Mouse (Mus musculus) lung, postnatal 0 days (tissue): ENCODE results near the gene Pacsin2. TPM values are rescaled to one million over a fixed set of nuclear protein-coding genes. Genes with fewer than 3 reads are reported as not detected.
A peak's percentile ranks its signal among the peaks of the same experiment; 100 is the strongest.

Experiments
- ATAC-seq: fragments of 200-750 bp; cut with Nextera tagmentation; 2 replicates; pipeline ENCODE4 v1.8.0; 2017; ENCODE audit warnings: moderate library complexity
- DNase-seq: peaks from one replicate; pipeline ENCODE4 v3.0.0-alpha.2; 2016; ENCODE audit warnings: low spot score
- H3K27ac ChIP-seq: fragments of 300-500 bp; sonication (generic); 2 replicates; pipeline ENCODE4 v1.5.1; 2014; ENCODE audit warnings: antibody characterized with exemption, mild to moderate bottlenecking, low read length, mixed read lengths
- H3K27me3 ChIP-seq: fragments of 300-500 bp; sonication (generic); replicated peaks from 2 replicates; pipeline ENCODE4 v1.6.1; 2014; ENCODE audit warnings: low read length, mixed read lengths; ENCODE audit not compliant: insufficient read depth
- H3K36me3 ChIP-seq: fragments of 300-500 bp; sonication (generic); 2 replicates; pipeline ENCODE4 v1.6.1; 2014; ENCODE audit warnings: low read length, mixed read lengths; ENCODE audit not compliant: insufficient read depth
- H3K4me1 ChIP-seq: fragments of 300-500 bp; sonication (generic); 2 replicates; pipeline ENCODE4 v1.6.1; 2014; ENCODE audit warnings: antibody characterized with exemption, low read depth, low read length, mixed read lengths; ENCODE audit not compliant: insufficient read depth
- H3K4me2 ChIP-seq: fragments of 300-500 bp; sonication (generic); replicated peaks from 2 replicates; pipeline ENCODE4 v1.6.1; 2014; ENCODE audit warnings: low read depth, mild to moderate bottlenecking, low read length, moderate library complexity, mixed read lengths
- H3K4me3 ChIP-seq: fragments of 300-500 bp; sonication (generic); 2 replicates; pipeline ENCODE4 v1.5.1; 2014; ENCODE audit warnings: low read depth, low read length
- H3K9ac ChIP-seq: fragments of 300-500 bp; sonication (generic); replicated peaks from 2 replicates; pipeline ENCODE4 v1.6.1; 2014; ENCODE audit warnings: low read depth, mild to moderate bottlenecking
- H3K9me3 ChIP-seq: fragments of 300-500 bp; sonication (generic); 2 replicates; pipeline ENCODE4 v1.6.1; 2016; ENCODE audit warnings: low read length, mixed read lengths
- CTCF ChIP-seq: IDR thresholded peaks from 2 replicates; pipeline ENCODE4 v1.5.1; 2016; ENCODE audit warnings: antibody characterized with exemption, mild to moderate bottlenecking
- EP300 ChIP-seq: IDR thresholded peaks from 2 replicates; pipeline ENCODE4 v1.6.1; 2016; ENCODE audit warnings: antibody characterized with exemption, mild to moderate bottlenecking, control low read depth
- WGBS: fragments of 180-500 bp; shearing (Covaris S2); extraction: QIAGEN DNeasy Blood & Tissue Kit; methylation state at CpG from one replicate; pipeline ENCODE4 v1.1.7; 2014; 5-methylcytosine and 5-hydroxymethylcytosine counted together
- polyA plus RNA-seq: library from polyadenylated mRNA; unstranded; fragments of >200 nt; fragmentation: Nextera tagmentation; extraction: Ambion mirVana; gene quantifications from 2 replicates; pipeline ENCODE4 v1.2.1, GENCODE M21; 2015

The Pacsin2 gene
- polyA plus RNA-seq, 1 experiment from 2014 or later: 46.7 TPM

- no peak overlapping the region for H3K4me3 ChIP-seq
- TF ChIP-seq CTCF (no peak), EP300 (peak; percentile 44; the same call in 1 of the 2 replicates)
- H3K4me2 ChIP-seq: peak overlapping the region; percentile 48
- no peak overlapping the region for H3K9ac ChIP-seq
- H3K27ac ChIP-seq: peak overlapping the region; percentile 93
- WGBS: 31% methylated on average over 15 of the region's 15 CpGs
- H3K9me3 ChIP-seq: no peaks in the 10 kb centered on the region
- no peaks in the 10 kb centered on the region for H3K27me3 ChIP-seq
- peak; percentile 93 for ATAC-seq
- peak; percentile 89 for DNase-seq
- H3K4me1 ChIP-seq: peaks cover 11% of the 10 kb centered on the region; the same call in 1 of the 2 replicates
- no peaks in the 10 kb centered on the region for H3K36me3 ChIP-seq
These were observed 32.0 kb downstream of the Pacsin2 start for GRCm38 (mm10) chr15:83432231-83433031.

GRCm38 (mm10) chr15:83430986-83431763, 33.2 kb downstream of the Pacsin2 start:
- TF ChIP-seq CTCF: no peak
- TF ChIP-seq EP300: no peak
- H3K27me3 ChIP-seq: no peaks in the 10 kb centered on the region
- H3K9ac ChIP-seq: no peak overlapping the region
- H3K4me3 ChIP-seq: no peak overlapping the region
- H3K27ac ChIP-seq: peak overlapping the region; percentile 93
- H3K4me2 ChIP-seq: no peak overlapping the region
- ATAC-seq: no peak
- H3K9me3 ChIP-seq: no peaks in the 10 kb centered on the region
- no peak for DNase-seq
- H3K36me3 ChIP-seq: no peaks in the 10 kb centered on the region
- 68% methylated on average over 14 of the region's 14 CpGs for whole genome bisulfite sequencing
- H3K4me1 ChIP-seq: peaks cover 18% of the 10 kb centered on the region; the same call in 1 of the 2 replicates

GRCm38 (mm10) chr15:83430419-83430818, 34.0 kb downstream of the Pacsin2 start:
- Histone ChIP-seq H3K27me3 (no peaks in the 10 kb centered on the region), H3K4me2 (no peak overlapping the region), H3K9ac (no peak overlapping the region), H3K36me3 (no peaks in the 10 kb centered on the region), H3K4me3 (no peak overlapping the region), H3K9me3 (no peaks in the 10 kb centered on the region), H3K27ac (no peak overlapping the region), H3K4me1 (peaks cover 21% of the 10 kb centered on the region; the same call in 1 of the 2 replicates)
- no peak for DNase-seq
- TF ChIP-seq CTCF (no peak), EP300 (no peak)
- no peak for ATAC-seq
- 65% methylated on average over 7 of the region's 7 CpGs for WGBS

GRCm38 (mm10) chr15:83428586-83428985, 35.8 kb downstream of the Pacsin2 start:
- no peak overlapping the region for H3K4me2 ChIP-seq
- H3K4me1 ChIP-seq: peaks cover 15% of the 10 kb centered on the region; the same call in 1 of the 2 replicates
- DNase-seq (no peak), ATAC-seq (no peak)
- no peaks in the 10 kb centered on the region for H3K9me3 ChIP-seq
- TF ChIP-seq CTCF (no peak), EP300 (no peak)
- 94% methylated on average over 1 of the region's 1 CpGs for WGBS
- H3K36me3 ChIP-seq: no peaks in the 10 kb centered on the region
- H3K9ac ChIP-seq: no peak overlapping the region
- H3K27me3 ChIP-seq: no peaks in the 10 kb centered on the region
- no peak overlapping the region for H3K27ac ChIP-seq
- no peak overlapping the region for H3K4me3 ChIP-seq

- peak; percentile 61 for TF ChIP-seq CTCF
- TF ChIP-seq EP300: no peak
- ATAC-seq (no peak), DNase-seq (peak; percentile 54)
- no peak overlapping the region for H3K9ac ChIP-seq
- no peaks in the 10 kb centered on the region for H3K36me3 ChIP-seq
- H3K4me3 ChIP-seq: no peak overlapping the region
- peaks cover 13% of the 10 kb centered on the region; the same call in 1 of the 2 replicates for H3K4me1 ChIP-seq
- 0 out of 2 replicates have a peak overlapping the region, but pooled peaks have one; percentile 9 for H3K27ac ChIP-seq
- H3K27me3 ChIP-seq: no peaks in the 10 kb centered on the region
- 66% methylated on average over 9 of the region's 9 CpGs for WGBS
- no peak overlapping the region for H3K4me2 ChIP-seq
- no peaks in the 10 kb centered on the region for H3K9me3 ChIP-seq
These were observed 36.9 kb downstream of the Pacsin2 start for GRCm38 (mm10) chr15:83427294-83428163.
